Mouse (Mus musculus): ENCODE measurements around the gene Tsacc.

GRCm38 (mm10) chr3:88245811-88246210 lies 51.0 kb downstream of the Tsacc start:
- TF ChIP-seq CTCF (IDR thresholded peaks at IDR 0.05; ENCODE audit: control insufficient read depth, insufficient read depth, low read length): peak; percentile 97
- TF ChIP-seq POLR2A (IDR thresholded peaks at IDR 0.05; ENCODE audit: borderline replicate concordance, control insufficient read depth, low read depth, low read length): no peak

Data from bone marrow, adult 2 months (tissue).